Comparison of ENCODE assay signal across 34 mouse cellular contexts in genomic region chr1:164887775-164888174, GRCm38 (mm10). TPM values are rescaled to one million over a fixed set of nuclear protein-coding genes. Genes with fewer than 3 reads are reported as not detected.
A peak's percentile ranks its signal among the peaks of the same experiment; 100 is the strongest.
DNase-seq lines count a peak whose midpoint lies in the region; ATAC-seq and TF ChIP-seq lines count a peak whose summit lies in the region.
"Had no signal": no experiment of that assay in that cellular context is flagged by ENCODE, and none has a peak within 500 bp of the region (broad histone marks: within the 10 kb centered on the region; RNA-seq: fewer than 3 reads in every experiment).

No protein-coding gene starts in this region.

- H3K9me3 ChIP-seq in heart, embryonic 16.5 days (replicated peaks; ENCODE audit: control insufficient read depth, low read length) = no peaks in the 10 kb centered on the region
- H3K9me3 ChIP-seq: forebrain, embryonic 12.5 days; limb, embryonic 12.5 days; liver, embryonic 12.5 days; midbrain, embryonic 12.5 days had no signal

- no peak for DNase-seq in gastrocnemius, adult 2 months
- no peak for DNase-seq in gastrocnemius, postnatal 4 days (ENCODE audit: low spot score in 2 of 2)
- DNase-seq in heart, postnatal 25 days (ENCODE audit: low spot score) = no peak
- DNase-seq in Muller cell, postnatal 12 days (ENCODE audit: inconsistent ontology term) = peak; percentile 83
- no peak for DNase-seq in thymus, adult 18-20 months
- no peak for DNase-seq in spleen, adult 12 weeks (ENCODE audit: low spot score)
- DNase-seq: adrenal gland, postnatal 36 days; B cell, adult 2 months; cerebellum, adult 11 months; cerebellum, adult 9-11 months; gastrocnemius, postnatal 10 days; heart, adult 18-20 months; kidney, adult 9 months; kidney, postnatal 25 days; layer of hippocampus, postnatal 36 days; lung, adult 18-20 months; right cerebral cortex, postnatal 25 days; thymus, postnatal 36 days had no signal

- H3K4me1 ChIP-seq in heart, embryonic 16.5 days (ENCODE audit: control insufficient read depth, insufficient read depth, low read length) = peaks cover 13% of the 10 kb centered on the region
- peaks cover 3% of the 10 kb centered on the region for H3K4me1 ChIP-seq in embryonic fibroblast, embryonic 13.5 days (ENCODE audit: control insufficient read depth, insufficient read depth, low read length)
- H3K4me1 ChIP-seq: forebrain, embryonic 12.5 days; limb, embryonic 12.5 days; liver, embryonic 12.5 days; midbrain, embryonic 12.5 days had no signal

- no peaks in the 10 kb centered on the region for H3K27me3 ChIP-seq in heart, embryonic 16.5 days (ENCODE audit: control insufficient read depth, insufficient read depth, low read length)
- H3K27me3 ChIP-seq: forebrain, embryonic 12.5 days; limb, embryonic 12.5 days; liver, embryonic 12.5 days; midbrain, embryonic 12.5 days had no signal

- no peak for TF ChIP-seq POLR2A in embryonic fibroblast, embryonic 13.5 days (IDR thresholded peaks at IDR 0.05; ENCODE audit: low read depth, low read length)

- H3K4me3 ChIP-seq in gastrocnemius, adult 2 months = no peak overlapping the region
- H3K4me3 ChIP-seq in heart, embryonic 16.5 days (ENCODE audit: low read length) = no peak overlapping the region
- no peak overlapping the region for H3K4me3 ChIP-seq in embryonic fibroblast, embryonic 13.5 days (ENCODE audit: insufficient read depth, low read length)
- H3K4me3 ChIP-seq: erythroblast, embryonic 14.5 days; forebrain, embryonic 12.5 days; limb, embryonic 12.5 days; liver, embryonic 12.5 days; midbrain, embryonic 12.5 days had no signal

- intact Hi-C loops in gastrocnemius, adult 2 months (cut with DNase I) = no loop called here
- intact Hi-C loops in heart, postnatal 25 days (cut with DNase I) = no loop called here

- WGBS in heart, embryonic 16.5 days = 26% methylated on average over 2 of the region's 2 CpGs

- no peak overlapping the region for H3K9ac ChIP-seq in heart, embryonic 16.5 days (ENCODE audit: low read length)
- H3K9ac ChIP-seq: forebrain, embryonic 12.5 days; limb, embryonic 12.5 days; liver, embryonic 12.5 days; midbrain, embryonic 12.5 days had no signal

- ATAC-seq in heart, embryonic 16.5 days (replicated peaks; ENCODE audit: extremely low read depth, insufficient read depth, low FRiP score) = peak; percentile 76
- ATAC-seq: hindbrain, postnatal 0 days; intestine, embryonic 16.5 days; liver, embryonic 12.5 days had no signal

- peak overlapping the region; percentile 24; the same call in 1 of the 2 replicates for H3K27ac ChIP-seq in gastrocnemius, adult 2 months
- peak overlapping the region; percentile 52 for H3K27ac ChIP-seq in heart, embryonic 16.5 days (ENCODE audit: low read length)
- peak overlapping the region; percentile 76 for H3K27ac ChIP-seq in embryonic fibroblast, embryonic 13.5 days (ENCODE audit: insufficient read depth, low read length)
- H3K27ac ChIP-seq: forebrain, embryonic 12.5 days; hindbrain, postnatal 0 days; limb, embryonic 12.5 days; liver, embryonic 12.5 days; midbrain, embryonic 12.5 days had no signal

- no peak for TF ChIP-seq CTCF in gastrocnemius, adult 2 months (IDR thresholded peaks at IDR 0.05)
- TF ChIP-seq CTCF in embryonic fibroblast, embryonic 13.5 days (IDR thresholded peaks at IDR 0.05; ENCODE audit: borderline replicate concordance, insufficient read depth, low read length) = no peak

- no peak overlapping the region for H3K4me2 ChIP-seq in heart, embryonic 16.5 days (ENCODE audit: low read depth, low read length)
- H3K4me2 ChIP-seq: forebrain, embryonic 12.5 days; limb, embryonic 12.5 days; liver, embryonic 12.5 days; midbrain, embryonic 12.5 days had no signal

- no peaks in the 10 kb centered on the region for H3K36me3 ChIP-seq in heart, embryonic 16.5 days (ENCODE audit: control insufficient read depth, insufficient read depth)
- H3K36me3 ChIP-seq: forebrain, embryonic 12.5 days; limb, embryonic 12.5 days; liver, embryonic 12.5 days; midbrain, embryonic 12.5 days had no signal

RNA-seq across cellular contexts. Expression of gene Xcl1, which starts 47.6 kb away (rescaled TPM):
- total RNA-seq in gastrocnemius, adult 2 months (2021) = not detected
- not detected for total RNA-seq in gastrocnemius, postnatal 4 days (2021)
- polyA plus RNA-seq in heart, embryonic 16.5 days (2015; fragmentation: Nextera tagmentation; extraction: Ambion mirVana) = 1.9 and 2.9 TPM in 2 replicates
- not detected for total RNA-seq in heart, postnatal 25 days (2021)
- not detected in 2 replicates for polyA plus RNA-seq in embryonic fibroblast, embryonic 13.5 days (2011; ENCODE audit: insufficient read length, low read depth, missing spikeins)
- total RNA-seq: gastrocnemius, postnatal 10 days; hindbrain, postnatal 0 days; layer of hippocampus, postnatal 36 days; left cerebral cortex, postnatal 10 days; MEL; neutrophil, adult 5-6 weeks had no signal
- polyA plus RNA-seq: embryonic facial prominence, embryonic 11.5 days; erythroblast, embryonic 14.5 days; forebrain, embryonic 12.5 days; frontal cortex, adult 2 months; hindbrain, embryonic 11.5 days; hindbrain, postnatal 0 days; limb, embryonic 12.5 days; liver, embryonic 12.5 days; midbrain, embryonic 12.5 days; stomach, embryonic 14.5 days had no signal

Comparison
In these comparisons a context has a peak if more than half of its experiments do, and no peak if none do; other contexts are left out.
1. H3K27ac ChIP-seq: peak in every context shown above with its lines; median percentile 76 in embryonic fibroblast, embryonic 13.5 days; 52 in heart, embryonic 16.5 days; 24 in gastrocnemius, adult 2 months.